14 mouse cellular contexts compared by ENCODE assay signal in genomic region chr5:33959382-33959781, GRCm38 (mm10). TPM values are rescaled to one million over a fixed set of nuclear protein-coding genes. Genes with fewer than 3 reads are reported as not detected.
"Had no signal": no experiment of that assay in that cellular context is flagged by ENCODE, and none has a peak within 500 bp of the region (broad histone marks: within the 10 kb centered on the region; RNA-seq: fewer than 3 reads in every experiment).

No protein-coding gene starts in this region.

- H3K4me1 ChIP-seq: limb, embryonic 12.5 days; liver, embryonic 13.5 days; lung, embryonic 15.5 days; midbrain, embryonic 12.5 days had no signal

- H3K4me3 ChIP-seq: layer of hippocampus, adult 2 months; limb, embryonic 12.5 days; liver, embryonic 13.5 days; lung, embryonic 15.5 days; midbrain, embryonic 12.5 days had no signal

- DNase-seq: kidney, postnatal 36 days; liver; liver, embryonic 13.5 days; liver, postnatal 0 days; lung, postnatal 14 days; thymus, postnatal 36 days had no signal

- H3K27me3 ChIP-seq: limb, embryonic 12.5 days; liver, embryonic 13.5 days; lung, embryonic 15.5 days; midbrain, embryonic 12.5 days had no signal

- H3K27ac ChIP-seq: kidney, postnatal 0 days; layer of hippocampus, adult 2 months; limb, embryonic 12.5 days; liver, embryonic 13.5 days; lung, embryonic 15.5 days; macrophage; midbrain, embryonic 12.5 days; stomach, postnatal 0 days had no signal

- H3K9ac ChIP-seq: limb, embryonic 12.5 days; liver, embryonic 13.5 days; liver, postnatal 0 days; lung, embryonic 15.5 days; midbrain, embryonic 12.5 days had no signal

- H3K4me2 ChIP-seq: limb, embryonic 12.5 days; liver, embryonic 13.5 days; lung, embryonic 15.5 days; midbrain, embryonic 12.5 days had no signal

- H3K36me3 ChIP-seq: limb, embryonic 12.5 days; lung, embryonic 15.5 days; midbrain, embryonic 12.5 days had no signal

- H3K9me3 ChIP-seq: lung, embryonic 15.5 days had no signal

- ATAC-seq: liver, postnatal 0 days had no signal

RNA-seq across cellular contexts. Expression of gene Gm1673, which starts 23.9 kb away (rescaled TPM):
- total RNA-seq: megakaryocyte-erythroid progenitor cell, adult 5-6 weeks had no signal

RNA-seq across cellular contexts. Expression of gene Nat8l, which starts 36.4 kb away (rescaled TPM):
- total RNA-seq: megakaryocyte-erythroid progenitor cell, adult 5-6 weeks had no signal
